Mouse (Mus musculus) stomach, embryonic 15.5 days (tissue): ENCODE results near the gene 4931429L15Rik. TPM values are rescaled to one million over a fixed set of nuclear protein-coding genes. Genes with fewer than 3 reads are reported as not detected.

Experiments
- polyA plus RNA-seq: library from polyadenylated mRNA; unstranded; fragments of >200 nt; fragmentation: Nextera tagmentation; extraction: Ambion mirVana; gene quantifications from 2 replicates; pipeline ENCODE4 v1.2.1, GENCODE M21; 2015

Gene 4931429L15Rik
- polyA plus RNA-seq, 1 experiment from 2014 or later, result not detected

Other genes with a start within 250 kb of the 4931429L15Rik start
- gene Apoa1, start 91.4 kb downstream of the 4931429L15Rik start, polyA plus RNA-seq, result 515 and 597 TPM in 2 replicates
- 46.5 and 53.1 TPM in 2 replicates for gene Apoc3, start 84.3 kb downstream of the 4931429L15Rik start, polyA plus RNA-seq
- 86.6 and 91.9 TPM in 2 replicates for gene Apoa4, start 79.3 kb downstream of the 4931429L15Rik start, polyA plus RNA-seq
- 0.17 and 0.26 TPM in 2 replicates for gene Apoa5, start 51.4 kb downstream of the 4931429L15Rik start, polyA plus RNA-seq
- gene Zpr1, start 46.9 kb downstream of the 4931429L15Rik start, polyA plus RNA-seq, result 52.2 and 55.9 TPM in 2 replicates
- gene Bud13, start 37.0 kb downstream of the 4931429L15Rik start, polyA plus RNA-seq, result 18.8 and 19.7 TPM in 2 replicates